Mouse (Mus musculus): Measurements from ENCODE around the gene Pik3ca.
A peak's percentile ranks its signal among the peaks of the same experiment; 100 is the strongest.

The Pik3ca gene

GRCm38 (mm10) chr3:32397461-32398174 lies at the start of gene Pik3ca:
Gene Pik3ca (plus strand): TSS chr3:32397671.
- peak; percentile 26 to 62 for DNase-seq (ENCODE audit: low spot score in 2 of 2)

GRCm38 (mm10) chr3:32347881-32348280 lies 49.6 kb upstream of the Pik3ca start:
- no peak for DNase-seq (ENCODE audit: low spot score in 2 of 2)

- no peak for DNase-seq (ENCODE audit: low spot score in 2 of 2)
Observed at GRCm38 (mm10) chr3:32361221-32361620, 36.2 kb upstream of the Pik3ca start.

- DNase-seq (ENCODE audit: low spot score in 2 of 2), result no peak
Observed at GRCm38 (mm10) chr3:32364195-32364594, 33.3 kb upstream of the Pik3ca start.

- no peak for DNase-seq (ENCODE audit: low spot score in 2 of 2)
Observed at GRCm38 (mm10) chr3:32364841-32365545, 32.5 kb upstream of the Pik3ca start.

- peak; percentile 80 to 82 for DNase-seq (ENCODE audit: low spot score in 2 of 2)
Observed at GRCm38 (mm10) chr3:32365546-32366245, 31.8 kb upstream of the Pik3ca start, which contains the start of gene Zmat3. Gene Zmat3 (minus strand): TSS chr3:32366014.

- DNase-seq (ENCODE audit: low spot score in 2 of 2), result no peak
Observed at GRCm38 (mm10) chr3:32366246-32366734, 31.2 kb upstream of the Pik3ca start.

- no peak for DNase-seq (ENCODE audit: low spot score in 2 of 2)
Observed at GRCm38 (mm10) chr3:32367516-32367915, 30.0 kb upstream of the Pik3ca start.

- DNase-seq (ENCODE audit: low spot score in 2 of 2), result no peak
Observed at GRCm38 (mm10) chr3:32371957-32372356, 25.5 kb upstream of the Pik3ca start.

GRCm38 (mm10) chr3:32372470-32372869 lies 25.0 kb upstream of the Pik3ca start:
- no peak for DNase-seq (ENCODE audit: low spot score in 2 of 2)

GRCm38 (mm10) chr3:32373236-32373635 lies 24.2 kb upstream of the Pik3ca start:
- no peak for DNase-seq (ENCODE audit: low spot score in 2 of 2)

- no peak for DNase-seq (ENCODE audit: low spot score in 2 of 2)
Observed at GRCm38 (mm10) chr3:32379891-32380290, 17.6 kb upstream of the Pik3ca start.

- DNase-seq (ENCODE audit: low spot score in 2 of 2), result no peak
Observed at GRCm38 (mm10) chr3:32381556-32381955, 15.9 kb upstream of the Pik3ca start.

GRCm38 (mm10) chr3:32392841-32393240 lies 4.6 kb upstream of the Pik3ca start:
- no peak for DNase-seq (ENCODE audit: low spot score in 2 of 2)

- DNase-seq (ENCODE audit: low spot score in 2 of 2), result no peak
Observed at GRCm38 (mm10) chr3:32393986-32394385, 3.5 kb upstream of the Pik3ca start.

GRCm38 (mm10) chr3:32395771-32396551 lies 1.5 kb upstream of the Pik3ca start:
- DNase-seq (ENCODE audit: low spot score in 2 of 2), result peak in 1 of 2 experiments; percentile 37

GRCm38 (mm10) chr3:32396794-32397460 lies 544 bp upstream of the Pik3ca start:
- peak; percentile 96 to 98 for DNase-seq (ENCODE audit: low spot score in 2 of 2)

- no peak for DNase-seq (ENCODE audit: low spot score in 2 of 2)
Observed at GRCm38 (mm10) chr3:32398175-32398538, 686 bp downstream of the Pik3ca start.

- DNase-seq (ENCODE audit: low spot score in 2 of 2), result no peak
Observed at GRCm38 (mm10) chr3:32398623-32399022, 1.2 kb downstream of the Pik3ca start.

GRCm38 (mm10) chr3:32399381-32399780 lies 1.9 kb downstream of the Pik3ca start:
- DNase-seq (ENCODE audit: low spot score in 2 of 2), result no peak

GRCm38 (mm10) chr3:32399931-32400330 lies 2.5 kb downstream of the Pik3ca start:
- no peak for DNase-seq (ENCODE audit: low spot score in 2 of 2)

Measured in urinary bladder, adult 18-20 months (tissue).